Mouse (Mus musculus) stomach, postnatal 0 days (tissue): Measurements from ENCODE around the gene Tmeff2.

Experiments
- CTCF ChIP-seq: IDR thresholded peaks from 2 replicates; pipeline ENCODE4 v1.5.1; 2016; ENCODE audit warnings: antibody characterized with exemption, low read depth, mild to moderate bottlenecking, moderate library complexity
- EP300 ChIP-seq: optimal IDR thresholded peaks from 2 replicates; pipeline ENCODE3; 2016; ENCODE audit warnings: antibody characterized with exemption

DNA sequence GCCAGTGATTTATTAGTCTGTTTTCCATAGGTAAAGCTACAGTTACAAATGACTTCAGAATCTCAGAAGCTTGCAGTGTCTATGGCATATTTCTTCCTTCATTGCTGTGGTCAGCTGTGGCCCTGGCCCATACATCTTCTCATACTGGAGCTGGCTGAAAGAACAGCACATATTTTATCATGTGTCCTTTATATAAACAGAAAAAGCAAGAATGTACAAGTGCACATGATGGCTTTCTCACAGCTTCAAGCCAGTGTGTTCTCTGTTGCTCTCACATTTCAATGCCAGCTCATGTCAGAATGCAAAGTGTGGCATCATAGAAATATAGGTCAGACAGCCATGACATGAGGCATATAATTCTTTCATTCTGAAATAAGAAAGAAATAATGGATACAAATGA, 164.1 kb downstream of the Tmeff2 start:
- no peak for TF ChIP-seq CTCF
- no peak for TF ChIP-seq EP300
